Mouse (Mus musculus) limb, embryonic 11.5 days (tissue): Measurements from ENCODE around the gene Lgals12. TPM values are rescaled to one million over a fixed set of nuclear protein-coding genes. Genes with fewer than 3 reads are reported as not detected.

Experiments used
- ATAC-seq: fragments of 200-750 bp; cut with Nextera tagmentation; 2 replicates; pipeline ENCODE4 v1.8.0; 2017; ENCODE audit warnings: low read depth; ENCODE audit not compliant: insufficient number of reproducible peaks, low FRiP score, low TSS enrichment
- DNase-seq: peaks from one replicate; pipeline ENCODE4 v3.0.0-alpha.2; 2015; ENCODE audit warnings: low spot score
- H3K27ac ChIP-seq: fragments of 300-500 bp; sonication (generic); replicated peaks from 2 replicates; pipeline ENCODE4 v1.5.1; 2014; ENCODE audit warnings: low read depth, mild to moderate bottlenecking, low read length
- H3K27me3 ChIP-seq: fragments of 300-500 bp; sonication (generic); 2 replicates; pipeline ENCODE4 v1.6.1; 2014; ENCODE audit warnings: mild to moderate bottlenecking, low read length, mixed read lengths; ENCODE audit not compliant: control insufficient read depth, insufficient read depth
- H3K36me3 ChIP-seq: fragments of 300-500 bp; sonication (generic); 2 replicates; pipeline ENCODE4 v1.6.1; 2014; ENCODE audit warnings: mild to moderate bottlenecking, low read length, moderate library complexity, mixed read lengths; ENCODE audit not compliant: control insufficient read depth, insufficient read depth
- H3K4me1 ChIP-seq: fragments of 300-500 bp; sonication (generic); 2 replicates; pipeline ENCODE4 v1.6.1; 2014; ENCODE audit warnings: low read length, mixed read lengths; ENCODE audit not compliant: control insufficient read depth, insufficient read depth
- H3K4me2 ChIP-seq: fragments of 300-500 bp; sonication (generic); 2 replicates; pipeline ENCODE4 v1.6.1; 2014; ENCODE audit warnings: low read depth, mild to moderate bottlenecking, moderate library complexity; ENCODE audit not compliant: severe bottlenecking
- H3K4me3 ChIP-seq: fragments of 300-500 bp; sonication (generic); 2 replicates; pipeline ENCODE4 v1.5.1; 2014; ENCODE audit warnings: low read depth, low read length
- H3K9ac ChIP-seq: fragments of 300-500 bp; sonication (generic); 2 replicates; pipeline ENCODE4 v1.6.1; 2014; ENCODE audit warnings: mild to moderate bottlenecking, low read length
- H3K9me3 ChIP-seq: fragments of 300-500 bp; sonication (generic); 2 replicates; pipeline ENCODE4 v1.6.1; 2016; ENCODE audit warnings: low read length; ENCODE audit not compliant: control insufficient read depth
- WGBS: fragments of 180-500 bp; shearing (Covaris S2); extraction: QIAGEN DNeasy Blood & Tissue Kit; methylation state at CpG from one replicate; pipeline ENCODE4 v1.1.7; 2014; 5-methylcytosine and 5-hydroxymethylcytosine counted together
- polyA plus RNA-seq: library from polyadenylated mRNA; unstranded; fragments of >200 nt; fragmentation: Nextera tagmentation; extraction: Ambion mirVana; gene quantifications from 2 replicates; pipeline ENCODE4 v1.2.1, GENCODE M21; 2014

The Lgals12 gene
- polyA plus RNA-seq, 1 experiment from 2014 or later: 0.93 TPM

DNA sequence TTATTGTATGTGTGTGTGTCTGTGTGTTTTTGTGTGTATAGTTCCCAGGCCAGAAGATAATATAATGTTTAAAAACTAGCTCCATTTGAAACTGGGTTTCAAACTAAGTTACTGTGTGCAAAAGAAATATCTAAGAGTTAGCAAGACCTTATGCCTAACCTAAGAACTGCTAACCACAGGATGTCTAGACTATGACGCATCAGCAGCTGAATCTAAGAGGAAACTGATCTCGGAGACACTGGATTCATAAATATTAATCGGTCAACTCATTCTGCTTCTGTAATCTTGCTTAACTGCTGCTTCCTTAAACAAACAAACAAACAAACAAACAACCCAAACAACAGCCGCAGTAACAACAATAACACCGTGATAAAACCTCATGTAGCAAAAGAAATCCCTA is 37.3 kb downstream of the Lgals12 start:
- ATAC-seq (no peak), DNase-seq (no peak)
- no peak overlapping the region for H3K4me2 ChIP-seq
- no peak overlapping the region for H3K9ac ChIP-seq
- no peaks in the 10 kb centered on the region for H3K36me3 ChIP-seq
- H3K4me3 ChIP-seq: no peak overlapping the region
- WGBS: 84% methylated on average over 5 of the region's 5 CpGs
- no peak overlapping the region for H3K27ac ChIP-seq
- no peaks in the 10 kb centered on the region for H3K27me3 ChIP-seq
- H3K9me3 ChIP-seq: no peaks in the 10 kb centered on the region
- peaks cover 8% of the 10 kb centered on the region for H3K4me1 ChIP-seq

GRCm38 (mm10) chr19:7568364-7568763 is 38.6 kb downstream of the Lgals12 start:
- Histone ChIP-seq H3K9ac (no peak overlapping the region), H3K4me3 (no peak overlapping the region), H3K36me3 (no peaks in the 10 kb centered on the region), H3K27ac (peak overlapping the region; percentile 61; the same call in 1 of the 2 replicates), H3K4me2 (no peak overlapping the region), H3K4me1 (peaks cover 8% of the 10 kb centered on the region), H3K9me3 (no peaks in the 10 kb centered on the region), H3K27me3 (no peaks in the 10 kb centered on the region)
- ATAC-seq (no peak), DNase-seq (peak; percentile 61)
- 24% methylated on average over 3 of the region's 3 CpGs for WGBS

DNA sequence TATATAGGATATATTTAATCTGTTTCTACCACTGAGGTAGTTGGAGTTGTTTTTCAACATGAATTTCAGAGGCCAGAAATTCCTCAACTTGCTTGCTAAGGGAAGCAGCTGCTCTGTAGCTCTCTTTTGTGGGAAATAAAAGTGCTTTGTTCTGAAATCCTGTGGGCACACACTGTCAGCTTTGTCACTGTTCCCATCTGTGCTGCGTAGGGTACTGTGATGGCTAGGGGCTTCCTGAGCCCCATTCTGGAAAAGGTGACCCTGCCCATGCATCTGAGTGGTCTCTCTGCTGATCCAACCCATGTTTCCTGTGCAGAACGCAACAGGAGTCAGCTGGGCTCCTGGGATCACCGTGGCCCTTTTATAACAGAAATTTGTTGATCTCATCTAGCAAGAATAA is 40.2 kb downstream of the Lgals12 start:
- H3K4me1 ChIP-seq: peaks cover 8% of the 10 kb centered on the region
- no peak for ATAC-seq
- no peak overlapping the region for H3K9ac ChIP-seq
- H3K4me2 ChIP-seq: no peak overlapping the region
- no peak overlapping the region for H3K27ac ChIP-seq
- H3K9me3 ChIP-seq: no peaks in the 10 kb centered on the region
- WGBS: 85% methylated on average over 3 of the region's 3 CpGs
- H3K36me3 ChIP-seq: no peaks in the 10 kb centered on the region
- no peaks in the 10 kb centered on the region for H3K27me3 ChIP-seq
- DNase-seq: no peak
- no peak overlapping the region for H3K4me3 ChIP-seq

DNA sequence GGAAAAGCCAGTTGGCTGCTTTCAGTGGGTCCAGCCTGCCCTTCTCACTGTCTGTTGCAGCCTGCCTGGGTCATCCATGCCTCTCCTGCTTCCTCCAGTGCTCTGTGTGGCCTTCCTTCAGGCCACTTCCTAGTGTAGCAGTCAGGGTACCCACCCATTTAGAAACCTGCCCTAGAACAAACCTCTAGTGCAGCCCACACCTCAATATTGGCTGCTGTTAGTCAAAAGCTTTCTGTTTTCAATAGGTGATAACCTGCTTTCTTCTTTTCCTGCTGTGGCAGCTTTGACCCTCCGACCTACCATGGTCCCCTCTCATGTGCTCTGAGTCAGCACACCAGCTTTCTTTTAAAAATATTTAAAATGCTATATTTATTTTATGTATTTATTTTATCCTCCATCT is 42.5 kb downstream of the Lgals12 start:
- H3K4me1 ChIP-seq: peaks cover 8% of the 10 kb centered on the region
- H3K9ac ChIP-seq: no peak overlapping the region
- ATAC-seq (no peak), DNase-seq (no peak)
- WGBS: 79% methylated on average over 1 of the region's 1 CpGs
- H3K27me3 ChIP-seq: no peaks in the 10 kb centered on the region
- no peak overlapping the region for H3K27ac ChIP-seq
- no peaks in the 10 kb centered on the region for H3K36me3 ChIP-seq
- H3K9me3 ChIP-seq: no peaks in the 10 kb centered on the region
- no peak overlapping the region for H3K4me3 ChIP-seq
- H3K4me2 ChIP-seq: no peak overlapping the region

- no peak overlapping the region for H3K4me2 ChIP-seq
- H3K27ac ChIP-seq: no peak overlapping the region
- 83% methylated on average over 2 of the region's 2 CpGs for WGBS
- peaks cover 7% of the 10 kb centered on the region for H3K4me1 ChIP-seq
- no peaks in the 10 kb centered on the region for H3K36me3 ChIP-seq
- H3K9me3 ChIP-seq: no peaks in the 10 kb centered on the region
- no peak for ATAC-seq
- no peak overlapping the region for H3K4me3 ChIP-seq
- no peaks in the 10 kb centered on the region for H3K27me3 ChIP-seq
- DNase-seq: no peak
- no peak overlapping the region for H3K9ac ChIP-seq
Measured at GRCm38 (mm10) chr19:7563676-7564075, 43.3 kb downstream of the Lgals12 start.

GRCm38 (mm10) chr19:7562601-7563129 is 44.3 kb downstream of the Lgals12 start:
- ATAC-seq (no peak), DNase-seq (no peak)
- Histone ChIP-seq H3K4me1 (peaks cover 3% of the 10 kb centered on the region; the same call in 1 of the 2 replicates), H3K27me3 (no peaks in the 10 kb centered on the region), H3K9ac (no peak overlapping the region), H3K36me3 (no peaks in the 10 kb centered on the region), H3K27ac (no peak overlapping the region), H3K4me2 (no peak overlapping the region), H3K4me3 (no peak overlapping the region), H3K9me3 (no peaks in the 10 kb centered on the region)
- 81% methylated on average over 10 of the region's 10 CpGs for WGBS

GRCm38 (mm10) chr19:7561456-7561855 is 45.5 kb downstream of the Lgals12 start:
- ATAC-seq: no peak
- Histone ChIP-seq H3K4me1 (0 out of 2 replicates have a peak, but pooled peaks cover 3% of the 10 kb centered on the region), H3K4me2 (no peak overlapping the region), H3K9ac (no peak overlapping the region), H3K9me3 (no peaks in the 10 kb centered on the region), H3K27ac (no peak overlapping the region), H3K4me3 (no peak overlapping the region), H3K27me3 (no peaks in the 10 kb centered on the region), H3K36me3 (no peaks in the 10 kb centered on the region)
- DNase-seq: no peak
- WGBS: 71% methylated on average over 3 of the region's 3 CpGs

- no peak overlapping the region for H3K4me3 ChIP-seq
- no peak overlapping the region for H3K9ac ChIP-seq
- H3K27me3 ChIP-seq: no peaks in the 10 kb centered on the region
- H3K27ac ChIP-seq: no peak overlapping the region
- H3K9me3 ChIP-seq: no peaks in the 10 kb centered on the region
- 69% methylated on average over 4 of the region's 4 CpGs for WGBS
- no peak overlapping the region for H3K4me2 ChIP-seq
- H3K36me3 ChIP-seq: no peaks in the 10 kb centered on the region
- ATAC-seq (no peak), DNase-seq (no peak)
- H3K4me1 ChIP-seq: 0 out of 2 replicates have a peak, but pooled peaks cover 3% of the 10 kb centered on the region
Measured at GRCm38 (mm10) chr19:7559986-7560385, 47.0 kb downstream of the Lgals12 start.

DNA sequence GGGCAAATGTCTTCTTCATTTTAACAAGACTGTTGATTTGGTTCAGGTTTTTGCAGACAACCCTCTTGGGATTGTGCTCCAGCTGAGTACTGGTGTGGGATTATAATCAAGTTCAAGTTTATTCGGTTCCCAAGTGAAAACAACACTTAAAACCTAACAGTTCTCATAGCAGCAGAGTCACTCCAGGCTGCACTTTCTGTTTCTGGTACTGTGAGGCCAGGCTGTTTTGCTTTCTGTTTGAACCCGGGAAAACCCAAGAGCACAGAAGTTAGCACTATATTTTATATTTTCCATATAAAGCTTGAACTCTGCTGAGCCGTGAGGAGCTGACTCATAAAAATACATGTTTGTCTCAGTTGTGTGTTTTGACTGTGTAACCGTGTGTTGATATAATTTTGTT is 48.3 kb downstream of the Lgals12 start:
- Histone ChIP-seq H3K36me3 (no peaks in the 10 kb centered on the region), H3K9me3 (no peaks in the 10 kb centered on the region), H3K4me3 (no peak overlapping the region), H3K9ac (no peak overlapping the region), H3K27ac (no peak overlapping the region), H3K4me1 (0 out of 2 replicates have a peak, but pooled peaks cover 3% of the 10 kb centered on the region), H3K27me3 (no peaks in the 10 kb centered on the region), H3K4me2 (peak overlapping the region; percentile 79; the same call in 1 of the 2 replicates)
- no peak for DNase-seq
- ATAC-seq: no peak
- 78% methylated on average over 4 of the region's 4 CpGs for WGBS
